Mouse (Mus musculus): ENCODE data around the gene Zfp831.

The Zfp831 gene

DNA sequence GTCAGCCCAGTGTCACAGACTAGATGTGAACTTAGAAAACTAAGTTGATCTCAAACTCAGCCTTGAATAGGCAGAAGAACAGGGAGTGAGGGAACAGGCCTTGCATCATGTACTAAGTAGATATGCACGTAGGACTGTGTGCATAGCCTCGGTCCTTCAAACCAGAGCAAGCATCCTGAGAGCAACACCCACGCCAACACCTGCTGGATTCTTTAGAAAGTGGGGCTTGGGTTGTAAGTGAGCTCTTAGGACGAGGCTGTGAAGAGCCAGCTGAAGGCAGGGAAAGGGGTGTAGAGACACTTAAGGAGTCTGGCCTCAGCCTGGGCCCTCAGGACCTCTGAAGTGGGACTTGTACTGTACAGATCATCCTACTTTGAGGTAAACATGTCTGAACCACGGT, 12.0 kb downstream of the Zfp831 start:
- no peak for DNase-seq

- DNase-seq = no peak
These were observed 15.0 kb downstream of the Zfp831 start for GRCm38 (mm10) chr2:174658229-174658844.

DNA sequence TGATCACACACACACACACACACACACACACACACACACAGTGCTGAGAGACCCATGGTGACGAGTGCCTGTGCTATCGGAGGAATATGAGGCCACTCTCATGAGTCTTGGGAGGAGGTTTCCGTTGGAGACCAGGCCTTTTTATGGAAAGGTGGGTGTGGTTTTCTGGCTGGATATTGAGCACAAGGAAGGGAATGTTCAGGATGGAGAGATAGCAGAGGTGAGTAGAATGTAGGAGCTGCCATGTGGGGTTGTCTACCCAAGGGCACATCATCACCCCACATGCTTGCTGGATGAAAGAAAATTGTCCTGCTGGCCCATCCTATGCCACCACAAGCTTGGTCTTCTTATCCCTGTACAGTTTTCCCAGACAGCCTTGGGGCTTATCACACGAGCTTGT, 16.5 kb downstream of the Zfp831 start:
- DNase-seq = no peak

DNA sequence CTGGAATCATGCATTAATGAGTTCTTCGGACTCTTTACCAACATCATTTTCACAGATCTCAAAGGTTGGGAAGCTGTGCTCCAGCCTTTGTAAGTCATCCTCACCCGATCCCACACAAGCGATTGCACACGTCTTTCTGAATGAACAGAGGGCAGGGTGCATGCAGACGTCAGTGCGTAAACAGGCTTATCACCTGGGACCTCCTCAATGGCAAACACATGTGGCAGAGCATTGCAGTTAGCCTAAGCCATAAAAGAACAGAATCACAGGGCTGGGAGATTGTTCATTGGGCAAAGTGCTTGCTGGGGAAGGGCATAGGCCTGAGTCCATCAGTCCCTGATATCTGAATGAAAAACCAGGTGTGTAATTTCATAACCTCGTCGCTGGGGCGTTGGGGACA, 17.0 kb downstream of the Zfp831 start:
- DNase-seq = no peak

GRCm38 (mm10) chr2:174661436-174662171, 18.3 kb downstream of the Zfp831 start:
- DNase-seq = no peak

DNA sequence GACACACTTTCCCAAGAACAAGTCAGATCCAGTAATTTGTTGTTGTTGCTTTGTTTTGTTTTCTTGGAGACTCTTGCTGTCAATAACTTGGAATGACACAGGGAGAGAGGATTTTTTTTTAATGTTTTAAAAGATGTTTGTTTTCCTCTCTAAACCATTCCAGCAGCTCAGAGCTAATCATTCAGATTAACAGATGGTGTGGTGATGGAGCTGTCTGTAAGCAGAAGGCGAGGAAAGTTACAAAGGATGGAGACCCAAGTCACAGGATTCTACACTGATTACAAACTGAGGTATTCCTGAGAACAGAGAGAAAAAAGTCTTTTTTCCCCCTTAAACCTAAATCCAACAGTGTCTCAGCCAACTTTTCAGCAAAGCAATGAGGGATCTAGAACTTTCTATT, 19.3 kb downstream of the Zfp831 start:
- DNase-seq = no peak

GRCm38 (mm10) chr2:174665404-174665803, 22.1 kb downstream of the Zfp831 start:
- DNase-seq = no peak

DNA sequence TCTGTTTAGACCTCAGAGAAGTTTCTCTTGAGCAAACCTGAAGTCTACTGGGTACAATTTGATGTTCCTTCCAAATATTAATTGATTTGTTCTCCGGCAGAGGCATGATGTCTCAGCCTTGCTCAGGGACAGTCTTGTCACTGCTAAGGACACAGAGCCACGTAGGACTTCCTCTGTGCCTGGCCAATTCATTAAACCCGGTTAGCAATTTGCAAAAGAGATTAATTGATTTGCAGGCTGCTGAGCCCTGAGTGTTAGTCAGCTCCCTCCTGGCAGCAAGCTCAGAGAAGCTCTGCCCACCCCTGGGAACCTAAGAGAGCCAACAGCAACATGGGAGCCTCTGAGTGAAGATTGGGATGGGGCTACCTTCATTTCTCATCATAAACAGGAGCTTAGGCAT, 25.5 kb downstream of the Zfp831 start:
- no peak for DNase-seq

- no peak for DNase-seq
These were observed 29.3 kb downstream of the Zfp831 start for GRCm38 (mm10) chr2:174672506-174673190.

DNA sequence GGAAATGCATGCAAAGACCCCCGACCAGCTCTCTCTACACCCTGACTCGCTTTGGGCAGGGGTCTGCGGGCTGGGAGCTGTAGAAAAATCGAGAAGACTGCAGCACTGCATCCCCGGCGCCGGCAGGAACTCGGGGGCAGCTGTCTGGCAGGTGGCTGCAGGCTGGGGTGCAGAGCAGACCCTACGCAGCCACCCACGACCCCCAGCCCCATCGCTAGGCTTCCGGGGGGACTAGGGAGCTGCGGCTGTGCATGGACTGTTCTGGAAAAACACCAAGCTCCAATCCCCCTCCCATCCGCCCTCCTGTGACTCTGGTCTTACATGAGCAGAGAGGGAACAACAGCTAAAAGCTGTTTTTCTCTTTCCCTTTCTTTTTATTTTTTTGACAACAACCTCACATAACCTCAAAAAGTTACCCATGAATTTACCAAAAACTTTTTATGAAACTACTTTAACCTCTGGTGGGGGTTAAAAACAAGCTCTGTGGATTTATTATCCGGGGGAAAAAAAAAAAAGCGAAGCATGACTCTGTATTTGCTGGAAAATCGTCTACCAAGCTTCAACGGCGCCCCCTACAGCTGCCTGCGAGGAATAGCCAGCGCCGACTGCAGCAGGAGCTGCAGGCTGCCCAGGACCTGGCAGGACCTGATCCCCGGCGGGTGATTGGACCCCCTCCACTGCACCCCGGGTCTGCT, 30.4 kb downstream of the Zfp831 start:
- DNase-seq = peak; percentile 75

DNA sequence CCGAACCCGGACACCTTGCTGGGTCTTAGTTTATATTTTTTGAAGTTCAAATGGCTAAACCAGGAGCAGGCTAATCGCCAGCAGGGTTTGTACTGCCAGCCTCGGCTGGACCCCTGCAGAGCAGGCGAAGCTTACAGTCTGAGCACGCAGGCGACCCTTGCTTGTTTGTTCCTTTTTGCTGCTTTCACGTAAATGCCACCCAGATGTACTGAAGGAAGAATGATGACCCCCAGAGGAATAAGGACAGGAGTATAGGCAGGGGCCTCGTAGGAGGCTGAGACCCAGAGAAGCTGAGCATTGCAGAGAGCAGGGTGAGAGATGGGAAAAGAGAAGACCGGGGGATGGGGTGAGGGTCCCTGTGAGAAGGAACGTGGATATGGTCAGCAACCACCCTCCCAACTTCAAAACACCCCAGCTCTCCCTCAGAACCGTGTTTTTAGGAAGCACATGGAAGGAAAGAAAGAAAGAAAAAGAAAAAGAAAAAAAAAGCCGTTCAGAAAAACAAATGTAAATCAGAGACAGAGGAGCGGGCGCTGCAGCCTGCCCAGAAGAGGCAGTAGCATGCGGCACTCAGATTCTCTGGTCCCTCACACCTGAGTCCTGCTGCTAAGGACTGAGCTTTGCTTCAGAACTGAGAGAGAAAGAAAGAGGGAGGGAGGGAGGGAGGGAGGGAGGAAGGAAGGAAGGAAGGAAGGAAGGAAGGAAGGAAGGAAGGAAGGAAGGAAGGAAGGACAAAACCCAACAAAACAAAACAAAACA, 31.1 kb downstream of the Zfp831 start:
- no peak for DNase-seq

- DNase-seq = peak; percentile 54
These were observed 32.3 kb downstream of the Zfp831 start for GRCm38 (mm10) chr2:174675642-174676041.

GRCm38 (mm10) chr2:174701351-174701750, 58.0 kb downstream of the Zfp831 start:
- no peak for DNase-seq

DNA sequence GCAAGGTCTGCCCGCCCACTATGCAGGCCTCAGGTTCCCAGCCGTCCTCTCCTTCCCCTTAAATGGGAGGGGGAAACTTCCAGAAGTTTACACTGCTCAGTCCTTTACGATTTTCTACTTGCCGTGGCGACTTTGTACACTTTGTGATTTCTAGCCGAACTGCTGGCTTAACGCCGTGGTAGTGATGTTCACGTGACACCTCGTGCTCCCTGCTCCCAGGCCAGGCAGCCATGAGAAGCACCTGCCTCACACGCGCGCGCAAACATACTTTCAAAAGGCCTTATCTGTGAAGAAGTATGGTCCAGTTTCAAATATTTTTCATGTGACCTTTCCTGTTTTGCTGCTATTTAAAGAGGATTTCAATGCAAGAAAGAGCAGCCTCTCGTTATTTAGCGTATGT, 63.8 kb downstream of the Zfp831 start:
- DNase-seq = no peak

DNA sequence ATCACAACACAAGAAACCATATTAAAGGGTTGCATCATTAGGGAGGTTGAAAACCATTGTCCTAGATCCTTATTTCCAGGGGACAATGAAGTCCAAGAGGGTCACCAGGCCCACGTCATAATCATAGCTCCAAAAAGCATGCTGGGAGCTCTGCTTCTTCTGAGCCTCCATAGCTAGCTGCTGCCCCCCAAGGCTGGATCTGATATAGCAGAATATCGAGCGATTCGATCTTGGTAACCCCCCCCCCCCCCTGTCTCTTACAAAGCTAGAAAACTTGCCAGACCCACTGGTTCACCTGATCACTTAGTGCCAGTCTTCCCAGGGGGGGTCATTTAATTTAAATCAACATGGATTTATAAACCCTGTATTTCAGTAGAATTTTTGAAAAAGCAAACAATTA, 65.3 kb downstream of the Zfp831 start:
- no peak for DNase-seq

DNA sequence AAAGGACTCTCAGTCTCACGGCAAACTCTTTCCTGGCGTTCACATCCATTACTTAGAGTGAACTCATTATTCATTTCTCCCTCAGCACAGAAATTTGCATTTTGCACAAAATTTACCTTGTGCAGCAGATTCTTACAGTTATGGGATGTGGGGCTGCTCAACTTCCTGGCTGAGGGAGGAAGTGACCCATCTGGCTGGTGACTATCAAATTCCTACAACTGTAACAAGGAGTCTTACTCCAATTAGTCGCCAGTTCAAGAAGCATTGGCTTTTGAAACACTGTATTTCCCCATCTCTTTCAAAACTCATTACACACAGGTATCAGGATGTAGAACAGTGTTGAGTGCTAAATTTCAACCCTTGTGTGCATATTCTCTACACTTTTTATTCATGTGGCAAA, 66.9 kb downstream of the Zfp831 start:
- no peak for DNase-seq

DNA sequence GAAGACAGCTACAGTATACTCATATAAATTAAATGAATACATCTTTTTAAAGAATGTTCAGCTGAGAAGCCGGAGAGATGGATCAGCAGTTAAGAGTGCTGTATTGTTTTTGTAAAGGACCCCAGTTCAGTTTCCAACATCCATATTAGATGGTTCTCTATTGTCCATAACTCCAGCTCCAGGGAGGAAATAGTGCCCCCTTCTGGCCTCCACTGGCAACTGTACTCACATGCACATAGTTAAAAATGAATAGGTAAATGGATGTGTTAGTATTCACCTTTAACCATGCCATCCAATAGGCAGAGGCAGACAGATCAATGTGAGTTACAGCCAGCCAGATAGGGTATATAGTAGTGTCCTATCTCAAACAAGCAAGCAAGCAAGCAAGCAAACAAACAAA, 68.7 kb downstream of the Zfp831 start:
- no peak for DNase-seq

- no peak for DNase-seq
These were observed 72.6 kb downstream of the Zfp831 start for GRCm38 (mm10) chr2:174715938-174716337.

DNA sequence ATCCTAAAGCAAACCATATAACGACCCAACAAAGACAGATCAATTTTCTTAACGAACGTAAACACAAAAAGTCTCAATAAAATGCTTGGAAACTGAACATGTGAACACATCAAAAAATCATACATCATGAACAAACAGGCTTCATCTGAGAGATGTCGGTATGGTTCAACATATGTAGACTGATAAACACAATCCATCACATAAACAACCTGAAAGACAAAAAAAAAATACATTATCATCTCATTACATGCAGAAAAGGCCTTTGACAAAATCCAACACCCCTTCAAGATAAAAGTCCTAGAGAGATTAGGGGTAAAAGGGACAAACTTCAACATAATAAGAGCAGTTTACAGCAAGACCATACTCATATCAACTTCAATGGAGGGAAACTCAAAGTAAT, 74.5 kb downstream of the Zfp831 start:
- DNase-seq = no peak

DNA sequence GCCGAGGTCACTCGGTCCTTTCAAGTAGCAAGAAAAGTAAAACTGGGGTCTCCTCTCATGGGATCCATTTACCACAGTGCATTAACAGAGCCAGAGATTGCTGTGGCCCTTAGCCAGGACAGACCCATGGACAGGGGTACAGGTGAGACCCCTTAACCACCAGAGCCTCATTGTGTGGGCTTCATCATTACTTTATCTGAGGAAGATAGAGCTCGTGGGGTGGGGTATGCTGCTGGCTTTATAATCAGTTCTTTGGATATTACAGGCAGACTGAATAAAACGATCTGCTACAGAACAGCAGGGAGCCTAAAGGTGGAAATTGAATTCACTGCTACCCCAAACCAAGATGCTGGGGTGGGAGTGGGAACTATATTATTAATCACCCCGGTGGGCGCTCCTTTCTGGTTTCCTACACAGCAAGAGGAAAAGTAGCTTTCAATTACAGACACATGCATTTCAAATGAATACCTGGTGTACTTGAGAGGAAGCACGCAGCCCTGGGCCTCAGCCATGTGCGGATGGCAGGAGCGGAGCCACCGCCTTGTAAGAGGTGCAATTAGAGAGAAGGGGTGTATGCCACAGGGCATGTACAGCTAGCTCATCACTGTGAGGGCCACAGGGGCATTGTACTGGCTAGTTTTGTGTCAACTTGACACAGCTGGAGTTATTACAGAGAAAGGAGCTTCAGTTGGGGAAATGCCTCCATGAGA, 83.9 kb downstream of the Zfp831 start:
- no peak for DNase-seq

- no peak for DNase-seq
These were observed 88.6 kb downstream of the Zfp831 start for GRCm38 (mm10) chr2:174731939-174732338.

DNA sequence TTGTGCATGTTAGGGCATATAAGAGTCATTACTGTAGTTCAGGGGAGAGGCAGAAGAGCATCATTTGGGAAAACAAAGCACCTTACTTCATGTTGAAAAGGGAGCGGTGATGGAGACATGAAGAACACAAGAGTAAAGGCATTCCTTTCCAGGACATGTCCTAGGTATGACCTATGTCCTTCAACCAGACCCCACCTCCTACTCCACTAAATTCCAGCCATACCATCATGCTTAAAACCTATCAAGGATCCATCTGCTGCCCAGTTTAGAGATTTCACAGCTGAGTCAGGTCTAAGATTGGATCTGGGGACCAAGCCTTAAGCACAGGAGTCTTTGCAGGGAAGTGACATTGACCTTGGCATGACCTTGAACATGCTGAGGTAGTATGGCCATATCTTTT, 91.9 kb downstream of the Zfp831 start:
- no peak for DNase-seq

Measured in cerebellum, adult 8-10 months (tissue).